Mouse (Mus musculus) midbrain, embryonic 13.5 days (tissue): ENCODE data around the gene Prl7b1. TPM values are rescaled to one million over a fixed set of nuclear protein-coding genes. Genes with fewer than 3 reads are reported as not detected.

Experiments
- ATAC-seq: fragments of 200-750 bp; cut with Nextera tagmentation; 2 replicates; pipeline ENCODE4 v1.8.0; 2017; ENCODE audit warnings: mild to moderate bottlenecking, moderate TSS enrichment, moderate library complexity
- H3K27ac ChIP-seq: fragments of 300-500 bp; sonication (generic); 2 replicates; pipeline ENCODE4 v1.5.1; 2015; ENCODE audit warnings: inconsistent platforms, mild to moderate bottlenecking, moderate library complexity
- H3K27me3 ChIP-seq: fragments of 300-500 bp; sonication (generic); 2 replicates; pipeline ENCODE4 v1.6.1; 2015; ENCODE audit warnings: mild to moderate bottlenecking, inconsistent platforms
- H3K36me3 ChIP-seq: fragments of 300-500 bp; sonication (generic); 2 replicates; pipeline ENCODE4 v1.6.1; 2015; ENCODE audit warnings: mild to moderate bottlenecking, inconsistent platforms
- H3K4me1 ChIP-seq: fragments of 300-500 bp; sonication (generic); replicated peaks from 2 replicates; pipeline ENCODE4 v1.6.1; 2015; ENCODE audit warnings: inconsistent platforms
- H3K4me2 ChIP-seq: fragments of 300-500 bp; sonication (generic); replicated peaks from 2 replicates; pipeline ENCODE4 v1.6.1; 2015; ENCODE audit warnings: moderate library complexity, mild to moderate bottlenecking, inconsistent platforms
- H3K4me3 ChIP-seq: fragments of 300-500 bp; sonication (generic); replicated peaks from 2 replicates; pipeline ENCODE4 v1.5.1; 2015; ENCODE audit warnings: mild to moderate bottlenecking, inconsistent platforms
- H3K9ac ChIP-seq: fragments of 300-500 bp; sonication (generic); replicated peaks from 2 replicates; pipeline ENCODE4 v1.6.1; 2015; ENCODE audit warnings: mild to moderate bottlenecking, inconsistent platforms
- H3K9me3 ChIP-seq: fragments of 300-500 bp; sonication (generic); 2 replicates; pipeline ENCODE4 v1.6.1; 2016; ENCODE audit warnings: mild to moderate bottlenecking, inconsistent platforms
- WGBS: fragments of 180-500 bp; shearing (Covaris S2); methylation state at CpG from one replicate; pipeline ENCODE4 v1.1.7; 2015; 5-methylcytosine and 5-hydroxymethylcytosine counted together
- polyA plus RNA-seq: library from polyadenylated mRNA; unstranded; fragments of >200 nt; fragmentation: Nextera tagmentation; extraction: Ambion mirVana; gene quantifications from 2 replicates; pipeline ENCODE4 v1.2.1, GENCODE M21; 2015

Prl7b1 gene
- not detected in 2 replicates for polyA plus RNA-seq

DNA sequence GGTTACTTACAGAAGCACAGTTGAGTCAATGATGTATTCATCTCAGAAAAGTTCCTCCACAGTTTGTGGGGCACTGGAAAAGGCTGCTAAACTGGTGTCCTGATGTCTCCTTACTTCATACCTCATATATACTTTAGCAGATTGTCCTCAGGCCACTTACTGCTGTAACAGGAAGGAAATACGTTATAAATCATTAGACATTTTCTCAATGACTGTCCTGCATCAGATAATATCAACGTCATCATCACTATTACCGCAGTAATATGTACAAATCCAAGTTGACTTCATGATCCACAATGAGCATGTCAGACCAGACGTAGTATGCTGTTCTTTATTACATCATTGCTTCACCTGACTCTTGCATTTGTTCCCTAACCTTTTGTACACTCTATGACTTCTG, at the start of gene Prl7b1:
Gene Prl7b1, minus strand, starts transcription at position 101 of the 400 bp plus-strand sequence.
- Histone ChIP-seq H3K4me3 (no peak within 1 kb of the TSS), H3K36me3 (no peaks in the 10 kb centered on the region), H3K4me2 (no peak within 1 kb of the TSS), H3K27ac (no peak within 1 kb of the TSS), H3K4me1 (no peaks in the 10 kb centered on the region), H3K9me3 (no peaks in the 10 kb centered on the region), H3K9ac (no peak within 1 kb of the TSS), H3K27me3 (no peaks in the 10 kb centered on the region)
- WGBS, result 81% methylated on average over 4 of the region's 4 CpGs
- no peak for ATAC-seq

DNA sequence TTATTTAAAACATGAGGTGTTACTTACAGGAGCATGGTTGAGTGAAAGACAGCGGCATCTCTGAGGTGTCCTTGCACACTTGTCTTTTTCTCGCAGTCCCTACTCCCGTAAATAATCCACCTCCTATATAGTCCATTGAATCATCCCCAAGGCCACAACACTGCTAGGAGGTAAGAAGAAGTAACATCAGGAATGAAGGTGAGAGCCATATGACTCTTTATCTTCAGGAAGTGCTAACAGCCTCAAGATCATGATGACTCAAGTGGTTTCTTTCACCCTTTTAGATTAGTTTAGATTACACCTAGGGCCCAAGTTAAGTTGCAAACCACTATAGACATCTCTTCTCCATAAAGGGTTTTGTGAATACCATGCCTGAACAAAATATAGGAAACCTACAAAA, 32.0 kb upstream of the Prl7b1 start, which contains the start of gene Prl7a1:
Gene Prl7a1, minus strand, starts transcription at position 101 of the 400 bp plus-strand sequence.
- 95% methylated on average over 3 of the region's 3 CpGs for WGBS
- no peaks in the 10 kb centered on the region for H3K9me3 ChIP-seq
- no peak within 1 kb of the TSS for H3K27ac ChIP-seq
- ATAC-seq, result no peak
- no peak within 1 kb of the TSS for H3K9ac ChIP-seq
- H3K27me3 ChIP-seq, result no peaks in the 10 kb centered on the region
- no peak within 1 kb of the TSS for H3K4me3 ChIP-seq
- no peak within 1 kb of the TSS for H3K4me2 ChIP-seq
- H3K4me1 ChIP-seq, result no peaks in the 10 kb centered on the region
- H3K36me3 ChIP-seq, result no peaks in the 10 kb centered on the region

DNA sequence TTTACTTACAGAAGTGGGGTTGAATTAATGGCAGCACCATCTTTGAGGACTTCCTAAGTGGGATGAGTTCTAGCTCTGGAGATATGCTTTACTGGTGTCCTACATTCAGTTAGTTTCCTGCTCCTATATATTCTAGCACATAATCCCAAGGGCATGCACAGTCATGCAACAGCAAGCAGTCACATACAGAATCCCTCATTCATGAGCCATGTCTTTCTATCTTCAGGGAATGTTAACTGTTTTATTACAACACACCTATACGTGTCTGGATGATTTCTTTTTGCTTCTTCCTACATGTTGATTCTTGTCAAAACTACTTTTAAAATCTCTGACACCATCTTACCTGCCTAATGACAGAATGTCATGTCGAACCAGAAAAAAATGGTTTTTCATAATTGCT, 28.3 kb downstream of the Prl7b1 start, which contains the start of gene Prl8a1:
Gene Prl8a1, minus strand, starts transcription at position 101 of the 400 bp plus-strand sequence.
- no peak within 1 kb of the TSS for H3K27ac ChIP-seq
- H3K9me3 ChIP-seq, result no peaks in the 10 kb centered on the region
- H3K27me3 ChIP-seq, result no peaks in the 10 kb centered on the region
- H3K4me1 ChIP-seq, result no peaks in the 10 kb centered on the region
- ATAC-seq, result no peak
- H3K36me3 ChIP-seq, result no peaks in the 10 kb centered on the region
- no peak within 1 kb of the TSS for H3K4me2 ChIP-seq
- no peak within 1 kb of the TSS for H3K4me3 ChIP-seq
- H3K9ac ChIP-seq, result no peak within 1 kb of the TSS
- 84% methylated on average over 2 of the region's 2 CpGs for WGBS

DNA sequence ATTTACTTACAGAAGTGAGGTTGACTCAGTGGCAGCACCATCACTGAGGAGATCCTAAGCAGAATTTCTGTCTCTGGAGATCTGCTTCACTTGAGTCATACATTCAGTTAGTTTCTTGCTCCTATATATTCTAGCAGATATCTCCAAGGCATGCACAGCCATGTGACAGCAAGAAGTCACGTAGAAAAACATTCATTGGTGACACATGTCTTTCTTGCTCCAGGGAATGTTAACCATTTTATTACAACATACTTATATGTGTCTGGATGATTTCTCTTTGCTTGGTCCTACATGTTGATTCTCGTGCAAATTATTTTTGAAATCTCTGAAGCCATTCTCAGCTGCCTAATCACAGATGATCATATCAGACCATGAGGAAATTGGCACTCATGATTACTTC, 45.9 kb downstream of the Prl7b1 start, which contains the start of gene Prl8a9:
Gene Prl8a9, minus strand, starts transcription at position 101 of the 400 bp plus-strand sequence.
- no peaks in the 10 kb centered on the region for H3K36me3 ChIP-seq
- H3K4me1 ChIP-seq, result no peaks in the 10 kb centered on the region
- H3K9me3 ChIP-seq, result no peaks in the 10 kb centered on the region
- H3K9ac ChIP-seq, result no peak within 1 kb of the TSS
- ATAC-seq, result no peak
- H3K27ac ChIP-seq, result no peak within 1 kb of the TSS
- WGBS, result 94% methylated on average over 2 of the region's 2 CpGs
- H3K4me2 ChIP-seq, result no peak within 1 kb of the TSS
- no peak within 1 kb of the TSS for H3K4me3 ChIP-seq
- H3K27me3 ChIP-seq, result no peaks in the 10 kb centered on the region

DNA sequence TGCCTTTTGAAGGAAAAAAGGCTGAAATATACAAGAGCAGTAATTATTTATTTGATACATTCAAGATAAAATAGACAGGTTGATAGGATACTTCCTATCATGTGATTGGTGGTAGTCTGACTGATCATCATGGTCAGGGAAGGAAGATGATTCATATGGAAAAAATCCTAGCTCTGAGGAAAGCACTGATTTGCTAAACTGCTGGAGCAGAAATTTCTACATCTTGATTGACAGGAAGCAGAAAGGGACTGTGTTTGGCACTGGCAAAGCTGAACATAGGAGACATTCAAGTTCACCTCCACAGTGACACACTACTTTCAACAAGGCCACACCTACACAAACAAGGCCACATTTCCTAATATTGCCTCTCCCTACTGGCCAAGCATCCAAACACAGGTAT, 57.0 kb downstream of the Prl7b1 start:
- no peak overlapping the region for H3K9ac ChIP-seq
- ATAC-seq, result no peak
- no peak overlapping the region for H3K27ac ChIP-seq
- no peak overlapping the region for H3K4me3 ChIP-seq
- no peaks in the 10 kb centered on the region for H3K9me3 ChIP-seq
- no peaks in the 10 kb centered on the region for H3K27me3 ChIP-seq
- no peaks in the 10 kb centered on the region for H3K4me1 ChIP-seq
- H3K36me3 ChIP-seq, result no peaks in the 10 kb centered on the region
- H3K4me2 ChIP-seq, result no peak overlapping the region

Other genes with a start within 250 kb of the Prl7b1 start
- gene Prl2b1, start 219.7 kb downstream of the Prl7b1 start, polyA plus RNA-seq, result not detected in 2 replicates
- not detected in 2 replicates for gene Prl8a6, start 171.9 kb downstream of the Prl7b1 start, polyA plus RNA-seq
- gene Prl8a8, start 97.4 kb downstream of the Prl7b1 start, polyA plus RNA-seq, result not detected in 2 replicates
- gene Prl8a9, start 46.0 kb downstream of the Prl7b1 start, polyA plus RNA-seq, result not detected in 2 replicates
- gene Prl8a1, start 28.4 kb downstream of the Prl7b1 start, polyA plus RNA-seq, result not detected in 2 replicates
- not detected in 2 replicates for gene Prl7a1, start 31.9 kb upstream of the Prl7b1 start, polyA plus RNA-seq
- not detected in 2 replicates for gene Prl7a2, start 57.5 kb upstream of the Prl7b1 start, polyA plus RNA-seq
- gene Prl7d1, start 106.2 kb upstream of the Prl7b1 start, polyA plus RNA-seq, result not detected in 2 replicates
- gene Prl7c1, start 170.2 kb upstream of the Prl7b1 start, polyA plus RNA-seq, result not detected in 2 replicates
- not detected in 2 replicates for gene Prl2a1, start 191.1 kb upstream of the Prl7b1 start, polyA plus RNA-seq
- gene Prl2c1, start 238.8 kb upstream of the Prl7b1 start, polyA plus RNA-seq, result not detected in 2 replicates